Mouse (Mus musculus): ENCODE measurements around the gene Gm20538. TPM values are rescaled to one million over a fixed set of nuclear protein-coding genes. Genes with fewer than 3 reads are reported as not detected.

The Gm20538 gene
- polyA plus RNA-seq, 1 experiment from 2014 or later, result not detected

GRCm38 (mm10) chr19:44562652-44563206, 10.1 kb upstream of the Gm20538 start, which contains the start of gene Hif1an:
Gene Hif1an (plus strand): TSS chr19:44562850.
- peaks cover 26% of the 10 kb centered on the region for H3K36me3 ChIP-seq
- peak within 1 kb of the TSS; percentile 64 for H3K4me2 ChIP-seq (replicated peaks)
- peak within 1 kb of the TSS; percentile 78 for H3K9ac ChIP-seq
- H3K27me3 ChIP-seq, result peaks cover 7% of the 10 kb centered on the region
- H3K9me3 ChIP-seq (replicated peaks), result no peaks in the 10 kb centered on the region
- WGBS, result under 1% methylated on average over 33 of the region's 33 CpGs
- peak; percentile 97 for ATAC-seq (ENCODE audit: low FRiP score)
- H3K27ac ChIP-seq, result peak within 1 kb of the TSS; percentile 85
- H3K4me1 ChIP-seq, result peaks cover 16% of the 10 kb centered on the region
- H3K4me3 ChIP-seq, result peak within 1 kb of the TSS; percentile 77

GRCm38 (mm10) chr19:44554861-44555590, 2.4 kb upstream of the Gm20538 start, which contains the start of gene Ndufb8:
Gene Ndufb8 (minus strand): TSS chr19:44555440.
- peak; percentile 87 for ATAC-seq (ENCODE audit: low FRiP score)
- H3K4me1 ChIP-seq, result peaks cover 14% of the 10 kb centered on the region
- peak within 1 kb of the TSS; percentile 66 for H3K27ac ChIP-seq
- peak within 1 kb of the TSS; percentile 78 for H3K4me3 ChIP-seq
- peaks cover 30% of the 10 kb centered on the region for H3K36me3 ChIP-seq
- peaks cover 7% of the 10 kb centered on the region for H3K27me3 ChIP-seq
- WGBS, result under 1% methylated on average over 50 of the region's 50 CpGs
- H3K9ac ChIP-seq, result peak within 1 kb of the TSS; percentile 91
- peak within 1 kb of the TSS; percentile 69 for H3K4me2 ChIP-seq (replicated peaks)
- no peaks in the 10 kb centered on the region for H3K9me3 ChIP-seq (replicated peaks)

GRCm38 (mm10) chr19:44554490-44554860, 1.8 kb upstream of the Gm20538 start:
- ATAC-seq (ENCODE audit: low FRiP score), result peak; percentile 36; the same call in 1 of the 2 replicates
- Histone ChIP-seq H3K27me3 (peaks cover 7% of the 10 kb centered on the region), H3K9ac (peak overlapping the region; percentile 91), H3K36me3 (peaks cover 36% of the 10 kb centered on the region), H3K4me2 (replicated peaks) (peak overlapping the region; percentile 69), H3K27ac (peak overlapping the region; percentile 66; the same call in 1 of the 2 replicates), H3K4me3 (peak overlapping the region; percentile 78), H3K9me3 (replicated peaks) (no peaks in the 10 kb centered on the region), H3K4me1 (peaks cover 14% of the 10 kb centered on the region)
- 7% methylated on average over 8 of the region's 8 CpGs for WGBS

- H3K9me3 ChIP-seq (replicated peaks), result no peaks in the 10 kb centered on the region
- no peak overlapping the region for H3K4me2 ChIP-seq (replicated peaks)
- peaks cover 14% of the 10 kb centered on the region for H3K4me1 ChIP-seq
- no peak for ATAC-seq (ENCODE audit: low FRiP score)
- no peak overlapping the region for H3K9ac ChIP-seq
- H3K27ac ChIP-seq, result no peak overlapping the region
- WGBS, result 91% methylated on average over 4 of the region's 4 CpGs
- H3K27me3 ChIP-seq, result 0 out of 2 replicates have a peak, but pooled peaks cover 1% of the 10 kb centered on the region
- peaks cover 45% of the 10 kb centered on the region for H3K36me3 ChIP-seq
- H3K4me3 ChIP-seq, result no peak overlapping the region
These were observed 655 bp upstream of the Gm20538 start for GRCm38 (mm10) chr19:44553286-44553685.

GRCm38 (mm10) chr19:44545321-44546041, 7.2 kb downstream of the Gm20538 start, which contains the start of gene Sec31b:
Gene Sec31b (minus strand): TSS chr19:44545864.
- ATAC-seq (ENCODE audit: low FRiP score), result peak; percentile 58
- Histone ChIP-seq H3K4me1 (peaks cover 7% of the 10 kb centered on the region), H3K4me3 (peak within 1 kb of the TSS; percentile 48), H3K27me3 (peaks cover 30% of the 10 kb centered on the region), H3K27ac (no peak within 1 kb of the TSS), H3K9ac (peak within 1 kb of the TSS; percentile 49), H3K36me3 (peaks cover 27% of the 10 kb centered on the region), H3K9me3 (replicated peaks) (peaks cover 11% of the 10 kb centered on the region), H3K4me2 (replicated peaks) (peak within 1 kb of the TSS; percentile 91)
- 2% methylated on average over 47 of the region's 47 CpGs for WGBS

GRCm38 (mm10) chr19:44544775-44545174, 7.9 kb downstream of the Gm20538 start:
- H3K27me3 ChIP-seq, result peaks cover 30% of the 10 kb centered on the region
- H3K4me2 ChIP-seq (replicated peaks), result peak overlapping the region; percentile 91
- H3K9me3 ChIP-seq (replicated peaks), result peaks cover 15% of the 10 kb centered on the region
- peaks cover 7% of the 10 kb centered on the region for H3K4me1 ChIP-seq
- H3K27ac ChIP-seq, result no peak overlapping the region
- peaks cover 20% of the 10 kb centered on the region for H3K36me3 ChIP-seq
- no peak for ATAC-seq (ENCODE audit: low FRiP score)
- H3K9ac ChIP-seq, result no peak overlapping the region
- 2% methylated on average over 13 of the region's 13 CpGs for WGBS
- no peak overlapping the region for H3K4me3 ChIP-seq

GRCm38 (mm10) chr19:44544372-44544771, 8.3 kb downstream of the Gm20538 start:
- Histone ChIP-seq H3K4me2 (replicated peaks) (peak overlapping the region; percentile 91; the same call in 1 of the 2 replicates), H3K4me3 (no peak overlapping the region), H3K9ac (no peak overlapping the region), H3K4me1 (peaks cover 7% of the 10 kb centered on the region), H3K27ac (no peak overlapping the region), H3K36me3 (peaks cover 16% of the 10 kb centered on the region), H3K9me3 (replicated peaks) (peaks cover 15% of the 10 kb centered on the region), H3K27me3 (peaks cover 30% of the 10 kb centered on the region)
- no peak for ATAC-seq (ENCODE audit: low FRiP score)
- 53% methylated on average over 10 of the region's 10 CpGs for WGBS

GRCm38 (mm10) chr19:44542694-44543178, 9.9 kb downstream of the Gm20538 start:
- Histone ChIP-seq H3K4me3 (no peak overlapping the region), H3K4me2 (replicated peaks) (no peak overlapping the region), H3K27ac (no peak overlapping the region), H3K27me3 (peaks cover 30% of the 10 kb centered on the region), H3K36me3 (peaks cover 1% of the 10 kb centered on the region; the same call in 1 of the 2 replicates), H3K9ac (no peak overlapping the region), H3K4me1 (peaks cover 7% of the 10 kb centered on the region), H3K9me3 (replicated peaks) (peaks cover 15% of the 10 kb centered on the region)
- WGBS, result 87% methylated on average over 8 of the region's 8 CpGs
- no peak for ATAC-seq (ENCODE audit: low FRiP score)

- Histone ChIP-seq H3K9me3 (replicated peaks) (peaks cover 15% of the 10 kb centered on the region), H3K9ac (no peak overlapping the region), H3K27ac (no peak overlapping the region), H3K4me2 (replicated peaks) (no peak overlapping the region), H3K27me3 (peaks cover 2% of the 10 kb centered on the region), H3K4me3 (no peak overlapping the region), H3K4me1 (no peaks in the 10 kb centered on the region), H3K36me3 (no peaks in the 10 kb centered on the region)
- WGBS, result 86% methylated on average over 8 of the region's 8 CpGs
- ATAC-seq (ENCODE audit: low FRiP score), result no peak
These were observed 15.2 kb downstream of the Gm20538 start for GRCm38 (mm10) chr19:44537416-44537815.

GRCm38 (mm10) chr19:44535376-44535775, 17.3 kb downstream of the Gm20538 start:
- 31% methylated on average over 3 of the region's 3 CpGs for WGBS
- no peaks in the 10 kb centered on the region for H3K36me3 ChIP-seq
- H3K4me1 ChIP-seq, result no peaks in the 10 kb centered on the region
- H3K4me3 ChIP-seq, result no peak overlapping the region
- H3K9ac ChIP-seq, result no peak overlapping the region
- H3K27ac ChIP-seq, result no peak overlapping the region
- no peak overlapping the region for H3K4me2 ChIP-seq (replicated peaks)
- ATAC-seq (ENCODE audit: low FRiP score), result no peak
- peaks cover 19% of the 10 kb centered on the region for H3K27me3 ChIP-seq
- 0 out of 2 replicates have a peak, but pooled peaks cover 4% of the 10 kb centered on the region for H3K9me3 ChIP-seq (replicated peaks)

GRCm38 (mm10) chr19:44530018-44530417, 22.6 kb downstream of the Gm20538 start:
- 85% methylated on average over 6 of the region's 6 CpGs for WGBS
- no peak overlapping the region for H3K4me2 ChIP-seq (replicated peaks)
- no peak for ATAC-seq (ENCODE audit: low FRiP score)
- no peak overlapping the region for H3K27ac ChIP-seq
- no peaks in the 10 kb centered on the region for H3K36me3 ChIP-seq
- H3K4me3 ChIP-seq, result no peak overlapping the region
- peaks cover 25% of the 10 kb centered on the region for H3K27me3 ChIP-seq
- H3K9me3 ChIP-seq (replicated peaks), result no peaks in the 10 kb centered on the region
- no peak overlapping the region for H3K9ac ChIP-seq
- no peaks in the 10 kb centered on the region for H3K4me1 ChIP-seq
